Mouse (Mus musculus) heart, postnatal 14 days (tissue): ENCODE results near the gene Ttll10. TPM values are rescaled to one million over a fixed set of nuclear protein-coding genes. Genes with fewer than 3 reads are reported as not detected.
A peak's percentile ranks its signal among the peaks of the same experiment; 100 is the strongest.

Experiments used
- DNase-seq, 2 experiments: peaks; one replicate each; pipeline ENCODE4 v3.0.0; 2021 to 2022
- intact Hi-C: fragments of 180-260 bp; cut with DNase I; formaldehyde crosslinking; loops from one replicate; pipeline ENCODE4 v1.15.1; 2025
- long read RNA-seq, 2 experiments: library from polyadenylated mRNA; stranded (forward); transcript quantifications; one replicate each; pipeline ENCODE4 v2.0.0; 2021
- total RNA-seq, 2 experiments: library from RNA; stranded (reverse); gene quantifications; 2 replicates each; pipeline ENCODE4 v1.2.3; 2021

Ttll10 gene
- not detected for total RNA-seq
- long read RNA-seq, experiment 1, result 0 reads
- long read RNA-seq, experiment 2, result 0 reads

- no peak for DNase-seq
These were observed at the start of gene Ttll10 for GRCm38 (mm10) chr4:156059261-156059660. Gene Ttll10, minus strand, starts transcription at chr4:156059414.

GRCm38 (mm10) chr4:156103342-156103741 lies 44.1 kb upstream of the Ttll10 start:
- intact Hi-C loops, result loop anchor here (2.0 to 10.0 kb wide), 2 partner anchors 109 to 145 kb away; partner anchors contain the start of genes B3galt6 and Sdf4
- no peak for DNase-seq

More at GRCm38 (mm10) chr4:156059261-156059660, at the start of gene Ttll10:
- intact Hi-C loops, result no loop called here

- intact Hi-C loops, result loop anchor here (10.0 kb wide), 1 partner anchor 107 kb away; the partner anchor contains the start of genes B3galt6 and Sdf4
- DNase-seq, result no peak
These were observed 42.3 kb upstream of the Ttll10 start for GRCm38 (mm10) chr4:156101481-156101903.

GRCm38 (mm10) chr4:156100501-156100900 lies 41.3 kb upstream of the Ttll10 start:
- no peak for DNase-seq
- intact Hi-C loops, result loop anchor here (10.0 kb wide), 1 partner anchor 106 kb away; the partner anchor contains the start of genes B3galt6 and Sdf4

- intact Hi-C loops, result no loop called here
- DNase-seq, result no peak
These were observed 40.2 kb upstream of the Ttll10 start for GRCm38 (mm10) chr4:156099427-156099826.

GRCm38 (mm10) chr4:156097770-156098366 lies 38.7 kb upstream of the Ttll10 start:
- DNase-seq, result no peak
- intact Hi-C loops, result no loop called here

GRCm38 (mm10) chr4:156096191-156096590 lies 37.0 kb upstream of the Ttll10 start:
- DNase-seq, result no peak
- intact Hi-C loops, result no loop called here

- intact Hi-C loops, result no loop called here
- DNase-seq, result no peak
These were observed 34.5 kb upstream of the Ttll10 start for GRCm38 (mm10) chr4:156093758-156094157.

- intact Hi-C loops, result no loop called here
- DNase-seq, result no peak
These were observed 33.6 kb upstream of the Ttll10 start for GRCm38 (mm10) chr4:156092765-156093164.

- intact Hi-C loops, result no loop called here
- no peak for DNase-seq
These were observed 32.0 kb upstream of the Ttll10 start for GRCm38 (mm10) chr4:156091236-156091635.

- intact Hi-C loops, result no loop called here
- DNase-seq, result no peak
These were observed 28.3 kb upstream of the Ttll10 start for GRCm38 (mm10) chr4:156087398-156088087.

GRCm38 (mm10) chr4:156085256-156085655 lies 26.0 kb upstream of the Ttll10 start:
- intact Hi-C loops, result no loop called here
- no peak for DNase-seq

- intact Hi-C loops, result no loop called here
- no peak for DNase-seq
These were observed 25.1 kb upstream of the Ttll10 start for GRCm38 (mm10) chr4:156084096-156084879.

GRCm38 (mm10) chr4:156083348-156083747 lies 24.1 kb upstream of the Ttll10 start:
- intact Hi-C loops, result no loop called here
- peak; percentile 13 to 40 for DNase-seq

- intact Hi-C loops, result no loop called here
- DNase-seq, result no peak
These were observed 23.5 kb upstream of the Ttll10 start for GRCm38 (mm10) chr4:156082621-156083234.

- intact Hi-C loops, result no loop called here
- peak; percentile 40 to 42 for DNase-seq
These were observed 18.5 kb upstream of the Ttll10 start for GRCm38 (mm10) chr4:156077499-156078301.

- intact Hi-C loops, result no loop called here
- DNase-seq, result no peak
These were observed 17.7 kb upstream of the Ttll10 start for GRCm38 (mm10) chr4:156076911-156077382.

- intact Hi-C loops, result no loop called here
- DNase-seq, result no peak
These were observed 11.5 kb upstream of the Ttll10 start for GRCm38 (mm10) chr4:156070716-156071115.

- intact Hi-C loops, result no loop called here
- no peak for DNase-seq
These were observed 11.1 kb upstream of the Ttll10 start for GRCm38 (mm10) chr4:156070276-156070675.

GRCm38 (mm10) chr4:156069701-156070100 lies 10.5 kb upstream of the Ttll10 start:
- no peak for DNase-seq
- intact Hi-C loops, result no loop called here
